Mouse (Mus musculus) myocyte (in vitro differentiated cells): ENCODE measurements around the gene Cfap299.

Source experiments
- CEBPB ChIP-seq: IDR thresholded peaks from 2 replicates; pipeline ENCODE4 v1.6.1; 2011; ENCODE audit warnings: mild to moderate bottlenecking, moderate library complexity; ENCODE audit not compliant: poor library complexity, insufficient read depth, severe bottlenecking
- E2F4 ChIP-seq: IDR thresholded peaks from one replicate; pipeline ENCODE4 v1.6.1; 2011; ENCODE audit warnings: mild to moderate bottlenecking, control low read depth, moderate library complexity; ENCODE audit not compliant: insufficient read depth
- MYOD1 ChIP-seq, 3 experiments: IDR thresholded peaks; one replicate each; pipeline ENCODE4 v1.6.1; 2011; ENCODE audit warnings: control low read depth in 2 of 3, low read depth in 2 of 3, mild to moderate bottlenecking in 2 of 3, moderate library complexity in 1 of 3; ENCODE audit not compliant: insufficient read length in 2 of 3, control insufficient read depth in 1 of 3
- MYOG ChIP-seq, 3 experiments: IDR thresholded peaks; one replicate each; pipeline ENCODE4 v1.6.1; 2011; ENCODE audit warnings: control low read depth in 2 of 3, low read depth in 2 of 3, mild to moderate bottlenecking in 2 of 3; ENCODE audit not compliant: insufficient read length in 2 of 3, control insufficient read depth in 1 of 3, insufficient read depth in 1 of 3
- POLR2A ChIP-seq: IDR thresholded peaks from one replicate; pipeline ENCODE4 v1.6.1; 2011; ENCODE audit warnings: low read depth, mild to moderate bottlenecking, control low read depth, moderate library complexity; ENCODE audit not compliant: insufficient read length
- POLR2AphosphoS2 ChIP-seq: IDR thresholded peaks from one replicate; pipeline ENCODE4 v1.6.1; 2011; ENCODE audit warnings: low read depth, control low read depth; ENCODE audit not compliant: insufficient read length
- SRF ChIP-seq: IDR thresholded peaks from one replicate; pipeline ENCODE4 v1.6.1; 2011; ENCODE audit warnings: low read depth; ENCODE audit not compliant: control insufficient read depth, insufficient read length
- TCF12 ChIP-seq: IDR thresholded peaks from one replicate; pipeline ENCODE4 v1.6.1; 2011; ENCODE audit warnings: mild to moderate bottlenecking, control low read depth; ENCODE audit not compliant: poor library complexity, insufficient read depth, severe bottlenecking
- USF1 ChIP-seq: IDR thresholded peaks from one replicate; pipeline ENCODE4 v1.6.1; 2011; ENCODE audit warnings: low read depth, mild to moderate bottlenecking, control low read depth, moderate library complexity

DNA sequence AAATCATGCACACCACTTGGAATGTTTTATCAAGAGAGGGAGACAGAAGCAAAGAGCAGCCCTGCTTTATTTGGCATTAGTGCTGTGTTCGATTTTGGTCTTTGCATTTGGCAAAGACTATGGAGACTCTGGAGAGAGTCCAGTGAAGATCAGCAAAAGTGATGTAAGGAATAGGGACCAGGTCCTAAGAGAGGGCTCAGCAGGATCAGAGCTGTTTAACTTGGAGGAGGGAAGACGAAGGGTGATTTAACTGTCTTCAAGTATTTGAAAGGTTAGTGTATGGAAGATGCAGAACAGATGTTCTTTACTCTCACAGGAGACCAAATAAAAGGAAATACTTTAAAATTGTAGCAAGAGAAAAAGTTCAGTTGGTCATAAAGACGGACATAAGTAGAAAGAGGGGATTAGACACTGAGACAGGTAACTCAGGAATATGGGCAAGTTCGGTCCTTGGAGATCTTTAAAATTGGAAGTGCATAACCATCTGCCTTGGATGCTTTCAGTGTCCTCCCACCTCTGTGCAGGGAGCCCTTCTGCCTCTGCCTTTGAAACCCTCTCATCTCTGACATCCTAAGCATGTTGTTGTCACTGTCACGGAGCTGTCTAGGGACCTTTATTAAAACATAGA is 31.8 kb downstream of the Cfap299 start:
- no peak for TF ChIP-seq SRF
- no peak for TF ChIP-seq MYOD1 (IDR thresholded peaks at IDR 0.05; ENCODE audit: control insufficient read depth in 1 of 3, insufficient read length in 2 of 3, low read depth in 2 of 3)
- no peak for TF ChIP-seq TCF12
- no peak for TF ChIP-seq E2F4
- no peak for TF ChIP-seq MYOG (IDR thresholded peaks at IDR 0.05; ENCODE audit: control insufficient read depth in 1 of 3, insufficient read depth in 1 of 3, insufficient read length in 2 of 3, low read depth in 2 of 3)
- no peak for TF ChIP-seq POLR2A
- no peak for TF ChIP-seq USF1
- TF ChIP-seq POLR2AphosphoS2: no peak
- no peak for TF ChIP-seq CEBPB
